In genomic region chr15:63895560-63896353, GRCm38 (mm10) we compare ENCODE assay signal across 8 mouse cellular contexts. TPM values are rescaled to one million over a fixed set of nuclear protein-coding genes. Genes with fewer than 3 reads are reported as not detected.
DNase-seq lines count a peak whose midpoint lies in the region; ATAC-seq and TF ChIP-seq lines count a peak whose summit lies in the region.
"Not testable (repeated sequence)": the region's sequence is repeated elsewhere in the genome, so short reads cannot be mapped to it uniquely, and the experiment has no call there.

No protein-coding gene starts in this region.

- H3K4me2 ChIP-seq in heart, embryonic 14.5 days (ENCODE audit: low read length): peak overlapping the region; percentile 52
- H3K4me2 ChIP-seq in kidney, postnatal 0 days (ENCODE audit: low read length): peak overlapping the region; percentile 41
- H3K4me2 ChIP-seq in liver, embryonic 16.5 days (ENCODE audit: low read depth, low read length): peak overlapping the region; percentile 32

- not testable (repeated sequence) for H3K4me3 ChIP-seq in E14TG2a.4 (replicated peaks; ENCODE audit: low read length); kidney, postnatal 0 days (replicated peaks; ENCODE audit: low read depth, low read length)
- H3K4me3 ChIP-seq in bone marrow, adult 2 months (replicated peaks; ENCODE audit: control insufficient read depth, low read depth, low read length): peak overlapping the region; percentile 37
- 0 out of 4 replicates have a peak overlapping the region, but pooled peaks of 1 of the 2 experiments have one; percentile 2 for H3K4me3 ChIP-seq in heart, embryonic 14.5 days (ENCODE audit: control insufficient read depth in 1 of 2, insufficient read depth in 1 of 2, low read depth in 1 of 2, low read length in 2 of 2)
- H3K4me3 ChIP-seq in liver, embryonic 16.5 days (ENCODE audit: low read depth, low read length): 0 out of 2 replicates have a peak overlapping the region, but pooled peaks have one; percentile 6

- not testable (repeated sequence) for TF ChIP-seq POLR2A in bone marrow, adult 2 months (IDR thresholded peaks at IDR 0.05; ENCODE audit: borderline replicate concordance, control insufficient read depth, low read depth, low read length)

- peak; percentile 9 for DNase-seq in embryo, embryonic 11.5 days (ENCODE audit: low read depth, low spot score)
- peak; percentile 68 for DNase-seq in kidney, postnatal 0 days (ENCODE audit: low spot score)
- peak; percentile 77 for DNase-seq in naive thymus-derived CD4-positive, alpha-beta T cell, adult 2 months (ENCODE audit: low read depth)
- peak; percentile 43 for DNase-seq in testis, postnatal 10 days (ENCODE audit: low spot score)

- not testable (repeated sequence) for H3K9ac ChIP-seq in heart, embryonic 14.5 days (ENCODE audit: low read length); kidney, postnatal 0 days (ENCODE audit: low read depth, low read length); liver, embryonic 16.5 days (ENCODE audit: low read depth, low read length)

- not testable (repeated sequence) for H3K36me3 ChIP-seq in E14TG2a.4 (ENCODE audit: insufficient read depth, low read length); heart, embryonic 14.5 days (ENCODE audit: control insufficient read depth, insufficient read depth, low read length); kidney, postnatal 0 days (ENCODE audit: insufficient read depth, low read length); liver, embryonic 16.5 days (ENCODE audit: control insufficient read depth, insufficient read depth)

- 12% methylated on average over 9 of the region's 9 CpGs for WGBS in bone marrow, adult 2 months
- 29% methylated on average over 9 of the region's 9 CpGs for WGBS in heart, embryonic 14.5 days
- WGBS in kidney, postnatal 0 days: 38% methylated on average over 9 of the region's 9 CpGs
- 17% methylated on average over 9 of the region's 9 CpGs for WGBS in liver, embryonic 16.5 days (ENCODE audit: insufficient replicate concordance)

- not testable (repeated sequence) for H3K4me1 ChIP-seq in E14TG2a.4 (replicated peaks; ENCODE audit: low read depth, low read length); bone marrow, adult 2 months (ENCODE audit: control insufficient read depth, insufficient read depth, low read length); heart, embryonic 14.5 days (ENCODE audit: control insufficient read depth in 2 of 2, insufficient read depth in 2 of 2, low read length in 2 of 2); kidney, postnatal 0 days (replicated peaks; ENCODE audit: insufficient read depth, low read length); liver, embryonic 16.5 days (ENCODE audit: control insufficient read depth, low read depth, low read length)

- not testable (repeated sequence) for H3K27ac ChIP-seq in bone marrow, adult 2 months (ENCODE audit: control insufficient read depth, insufficient read depth, low read depth, low read length, poor library complexity); heart, embryonic 14.5 days (replicated peaks in 1 of 2; ENCODE audit: control insufficient read depth in 1 of 2, insufficient read depth in 1 of 2, low read depth in 2 of 2, low read length in 2 of 2); kidney, postnatal 0 days; liver, embryonic 16.5 days (ENCODE audit: low read length)

- not testable (repeated sequence) for H3K27me3 ChIP-seq in E14TG2a.4 (ENCODE audit: insufficient read depth, low read length); heart, embryonic 14.5 days (ENCODE audit: control insufficient read depth, insufficient read depth, low read length); kidney, postnatal 0 days (ENCODE audit: insufficient read depth, low read length); liver, embryonic 16.5 days (ENCODE audit: control insufficient read depth, insufficient read depth, low read depth, low read length)

- ATAC-seq in heart, embryonic 14.5 days (ENCODE audit: insufficient number of reproducible peaks, insufficient read depth, low FRiP score, low read depth); kidney, postnatal 0 days (replicated peaks; ENCODE audit: low FRiP score, low read depth); liver, embryonic 16.5 days (ENCODE audit: low read depth): not testable (repeated sequence)

- TF ChIP-seq CTCF in E14TG2a.4 (conservative IDR thresholded peaks at IDR 0.05; ENCODE audit: low read length): peak; percentile 74
- peak; percentile 65 for TF ChIP-seq CTCF in bone marrow, adult 2 months (IDR thresholded peaks at IDR 0.05; ENCODE audit: control insufficient read depth, insufficient read depth, low read length)
- TF ChIP-seq CTCF in kidney, postnatal 0 days (IDR thresholded peaks at IDR 0.05; ENCODE audit: low read depth): peak; percentile 73

- not testable (repeated sequence) for H3K9me3 ChIP-seq in E14TG2a.4 (ENCODE audit: low read length); heart, embryonic 14.5 days (ENCODE audit: control insufficient read depth, low read length); kidney, postnatal 0 days (replicated peaks; ENCODE audit: low read length); liver, embryonic 16.5 days (replicated peaks; ENCODE audit: control insufficient read depth, low read length)

RNA-seq across cellular contexts. Expression of gene Gsdmc4, which starts 16.3 kb away (rescaled TPM):
- not detected in 2 replicates for polyA plus RNA-seq in bone marrow, adult 2 months (2011; ENCODE audit: insufficient read depth, insufficient read length, low replicate concordance, missing spikeins)
- not detected in 2 replicates for polyA plus RNA-seq in heart, embryonic 14.5 days (2014; fragmentation: Nextera tagmentation; extraction: Ambion mirVana)
- polyA plus RNA-seq in kidney, postnatal 0 days (2015; fragmentation: Nextera tagmentation; extraction: Ambion mirVana): 0.59 and 0.68 TPM in 2 replicates
- polyA plus RNA-seq in liver, embryonic 16.5 days (2015; fragmentation: Nextera tagmentation; extraction: Ambion mirVana): not detected in 2 replicates

RNA-seq across cellular contexts. Expression of gene Gsdmc3, which starts 17.4 kb away (rescaled TPM):
- not detected in 2 replicates for polyA plus RNA-seq in bone marrow, adult 2 months (2011; ENCODE audit: insufficient read depth, insufficient read length, low replicate concordance, missing spikeins)
- polyA plus RNA-seq in heart, embryonic 14.5 days (2014; fragmentation: Nextera tagmentation; extraction: Ambion mirVana): not detected in 2 replicates
- polyA plus RNA-seq in kidney, postnatal 0 days (2015; fragmentation: Nextera tagmentation; extraction: Ambion mirVana): 10.3 and 12.7 TPM in 2 replicates
- not detected in 2 replicates for polyA plus RNA-seq in liver, embryonic 16.5 days (2015; fragmentation: Nextera tagmentation; extraction: Ambion mirVana)

RNA-seq across cellular contexts. Expression of gene Gsdmc2, which starts 50.8 kb away (rescaled TPM):
- not detected in 2 replicates for polyA plus RNA-seq in bone marrow, adult 2 months (2011; ENCODE audit: insufficient read depth, insufficient read length, low replicate concordance, missing spikeins)
- not detected in 2 replicates for polyA plus RNA-seq in heart, embryonic 14.5 days (2014; fragmentation: Nextera tagmentation; extraction: Ambion mirVana)
- 11.4 and 13.3 TPM in 2 replicates for polyA plus RNA-seq in kidney, postnatal 0 days (2015; fragmentation: Nextera tagmentation; extraction: Ambion mirVana)
- not detected in 2 replicates for polyA plus RNA-seq in liver, embryonic 16.5 days (2015; fragmentation: Nextera tagmentation; extraction: Ambion mirVana)

Comparison
In these comparisons a context has a peak if more than half of its experiments do, and no peak if none do; other contexts are left out.
1. DNase-seq: peak in every context shown above with its lines; median percentile 77 in naive thymus-derived CD4-positive, alpha-beta T cell, adult 2 months; 68 in kidney, postnatal 0 days; 43 in testis, postnatal 10 days; 9 in embryo, embryonic 11.5 days.
2. RNA of gene Gsdmc3, which starts 17.4 kb away (polyA plus RNA-seq): 10.3 to 12.7 TPM in kidney, postnatal 0 days; not detected in bone marrow, adult 2 months, not detected in heart, embryonic 14.5 days and not detected in liver, embryonic 16.5 days; every median in the first group is over 10 times any median in the second.
3. RNA of gene Gsdmc2, which starts 50.8 kb away (polyA plus RNA-seq): 11.4 to 13.3 TPM in kidney, postnatal 0 days; not detected in bone marrow, adult 2 months, not detected in heart, embryonic 14.5 days and not detected in liver, embryonic 16.5 days; every median in the first group is over 10 times any median in the second.
4. Peak in every context shown above with its lines, with median percentiles within 50 percentile points of each other: CTCF ChIP-seq and H3K4me2 ChIP-seq.